19 mouse cellular contexts compared by ENCODE assay signal in genomic region chr5:135156496-135156895, GRCm38 (mm10). TPM values are rescaled to one million over a fixed set of nuclear protein-coding genes. Genes with fewer than 3 reads are reported as not detected.
A peak's percentile ranks its signal among the peaks of the same experiment; 100 is the strongest.
DNase-seq lines count a peak whose midpoint lies in the region; ATAC-seq and TF ChIP-seq lines count a peak whose summit lies in the region.
"Had no signal": no experiment of that assay in that cellular context is flagged by ENCODE, and none has a peak within 500 bp of the region (broad histone marks: within the 10 kb centered on the region; RNA-seq: fewer than 3 reads in every experiment).

No protein-coding gene starts in this region.

- no peak for TF ChIP-seq EP300 in stomach, postnatal 0 days (optimal IDR thresholded peaks at IDR 0.05)

- peak; percentile 13 for DNase-seq in cerebellum, adult 9-10 months
- no peak for DNase-seq in cerebellum, postnatal 36 days
- no peak for DNase-seq in left cerebral cortex, adult 2 months (ENCODE audit: extremely low spot score in 1 of 2, low spot score in 2 of 2)
- no peak for DNase-seq in left cerebral cortex, adult 8-10 months (ENCODE audit: low spot score in 2 of 2)
- DNase-seq in thymus, postnatal 4 days: peak; percentile 47
- DNase-seq in thymus, postnatal 25 days: no peak
- no peak for DNase-seq in stomach, postnatal 0 days (ENCODE audit: low spot score)
- no peak for DNase-seq in retina, postnatal 1 day
- DNase-seq: adrenal gland, postnatal 14 days; cerebellum, adult 8-10 months; gastrocnemius, postnatal 36 days; kidney, adult 18-20 months; kidney, postnatal 36 days; thymus, adult 2 months had no signal

- H3K27me3 ChIP-seq in stomach, postnatal 0 days (ENCODE audit: control insufficient read depth, insufficient read depth, low read length): no peaks in the 10 kb centered on the region
- H3K27me3 ChIP-seq: embryonic facial prominence, embryonic 13.5 days; hindbrain, embryonic 15.5 days; midbrain, embryonic 13.5 days had no signal

- peaks cover 19% of the 10 kb centered on the region; the same call in 1 of the 2 replicates for H3K36me3 ChIP-seq in stomach, postnatal 0 days (ENCODE audit: control insufficient read depth, insufficient read depth, low read length)

- no peaks in the 10 kb centered on the region for H3K4me1 ChIP-seq in stomach, postnatal 0 days (replicated peaks; ENCODE audit: control insufficient read depth, insufficient read depth)
- H3K4me1 ChIP-seq: embryonic facial prominence, embryonic 13.5 days; heart, embryonic 10.5 days; hindbrain, embryonic 15.5 days; midbrain, embryonic 13.5 days had no signal

- no peak overlapping the region for H3K4me2 ChIP-seq in stomach, postnatal 0 days (replicated peaks; ENCODE audit: low read depth)
- H3K4me2 ChIP-seq: embryonic facial prominence, embryonic 13.5 days; hindbrain, embryonic 15.5 days; midbrain, embryonic 13.5 days had no signal

- no peak overlapping the region for H3K9ac ChIP-seq in stomach, postnatal 0 days (ENCODE audit: low read length)
- H3K9ac ChIP-seq: embryonic facial prominence, embryonic 13.5 days; hindbrain, embryonic 15.5 days; midbrain, embryonic 13.5 days had no signal

- ATAC-seq in stomach, postnatal 0 days (ENCODE audit: low FRiP score, low TSS enrichment): no peak
- ATAC-seq: midbrain, embryonic 13.5 days had no signal

- peak; percentile 19; the same call in 1 of the 2 replicates for TF ChIP-seq CTCF in left cerebral cortex, adult 2 months (IDR thresholded peaks at IDR 0.05)
- peak; percentile 38; the same call in 1 of the 2 replicates for TF ChIP-seq CTCF in stomach, postnatal 0 days (IDR thresholded peaks at IDR 0.05; ENCODE audit: low read depth)

- intact Hi-C loops in left cerebral cortex, adult 2 months (cut with DNase I): no loop called here

- H3K4me3 ChIP-seq in left cerebral cortex, adult 2 months: no peak overlapping the region
- H3K4me3 ChIP-seq in stomach, postnatal 0 days (ENCODE audit: low read depth, low read length): no peak overlapping the region
- H3K4me3 ChIP-seq: embryonic facial prominence, embryonic 13.5 days; heart, embryonic 10.5 days; hindbrain, embryonic 15.5 days; midbrain, embryonic 13.5 days had no signal

- no peak overlapping the region for H3K27ac ChIP-seq in left cerebral cortex, adult 2 months
- H3K27ac ChIP-seq in stomach, postnatal 0 days (replicated peaks): no peak overlapping the region
- H3K27ac ChIP-seq: embryonic facial prominence, embryonic 13.5 days; heart, embryonic 10.5 days; hindbrain, embryonic 15.5 days; macrophage; midbrain, embryonic 13.5 days had no signal

- WGBS in stomach, postnatal 0 days: 98% methylated on average over 4 of the region's 4 CpGs

- H3K9me3 ChIP-seq in stomach, postnatal 0 days (ENCODE audit: control insufficient read depth, low read length): no peaks in the 10 kb centered on the region
- H3K9me3 ChIP-seq: embryonic facial prominence, embryonic 13.5 days; heart, embryonic 10.5 days; hindbrain, embryonic 15.5 days; midbrain, embryonic 13.5 days had no signal

RNA-seq across cellular contexts. Expression of gene Tbl2, which starts 7.0 kb away (rescaled TPM):
- total RNA-seq in left cerebral cortex, adult 2 months (2021): 10 to 100 TPM; 26.1 to 27.0 TPM
- 10 to 100 TPM; 22.9 to 28.7 (median 27.5) TPM for total RNA-seq in left cerebral cortex, adult 8-10 months (2022)
- 9.9 and 11.6 TPM in 2 replicates for polyA plus RNA-seq in stomach, postnatal 0 days (2015; fragmentation: Nextera tagmentation; extraction: Ambion mirVana)

RNA-seq across cellular contexts. Expression of gene Bcl7b, which starts 11.6 kb away (rescaled TPM):
- total RNA-seq in left cerebral cortex, adult 2 months (2021): 10 to 100 TPM; 50.6 to 54.6 TPM
- 10 to 100 TPM; 51.9 to 65.5 (median 57.1) TPM for total RNA-seq in left cerebral cortex, adult 8-10 months (2022)
- polyA plus RNA-seq in stomach, postnatal 0 days (2015; fragmentation: Nextera tagmentation; extraction: Ambion mirVana): 46.4 and 50.4 TPM in 2 replicates

RNA-seq across cellular contexts. Expression of gene Baz1b, which starts 30.6 kb away (rescaled TPM):
- total RNA-seq in left cerebral cortex, adult 2 months (2021): 10 to 100 TPM; 76.2 to 79.7 TPM
- 10 to 100 TPM; 69.3 to 77.7 (median 73.6) TPM for total RNA-seq in left cerebral cortex, adult 8-10 months (2022)
- polyA plus RNA-seq in stomach, postnatal 0 days (2015; fragmentation: Nextera tagmentation; extraction: Ambion mirVana): 9.6 and 10.2 TPM in 2 replicates

Comparison
In these comparisons a context has a peak if more than half of its experiments do, and no peak if none do; other contexts are left out.
1. DNase-seq: peak in cerebellum, adult 9-10 months (single experiment) and thymus, postnatal 4 days (single experiment); none in cerebellum, postnatal 36 days (0 of 2), left cerebral cortex, adult 2 months (0 of 2), left cerebral cortex, adult 8-10 months (0 of 2), thymus, postnatal 25 days (single experiment), stomach, postnatal 0 days (single experiment) and retina, postnatal 1 day (single experiment).